In genomic region chr7:137436901-137437300, GRCm38 (mm10) we compare ENCODE assay signal across 8 mouse cellular contexts. TPM values are rescaled to one million over a fixed set of nuclear protein-coding genes. Genes with fewer than 3 reads are reported as not detected.
A peak's percentile ranks its signal among the peaks of the same experiment; 100 is the strongest.
DNase-seq lines count a peak whose midpoint lies in the region; ATAC-seq and TF ChIP-seq lines count a peak whose summit lies in the region.

No protein-coding gene starts in this region.

- TF ChIP-seq CTCF in intestine, postnatal 0 days (IDR thresholded peaks at IDR 0.05; ENCODE audit: low read depth) = no peak

- 0 out of 2 replicates have a peak, but pooled peaks cover 2% of the 10 kb centered on the region for H3K9me3 ChIP-seq in megakaryocyte, embryonic 14.5 days
- H3K9me3 ChIP-seq in forebrain, embryonic 12.5 days = no peaks in the 10 kb centered on the region
- no peaks in the 10 kb centered on the region for H3K9me3 ChIP-seq in intestine, postnatal 0 days (ENCODE audit: control insufficient read depth)
- H3K9me3 ChIP-seq in neural tube, embryonic 14.5 days (ENCODE audit: control insufficient read depth, low read length) = no peaks in the 10 kb centered on the region

- no peak for ATAC-seq in megakaryocyte, adult 5-6 weeks (ENCODE audit: poor library complexity, severe bottlenecking)
- no peak for ATAC-seq in forebrain, embryonic 12.5 days (ENCODE audit: low FRiP score)
- 0 out of 2 replicates have a peak, but pooled peaks have one; percentile 3 for ATAC-seq in intestine, postnatal 0 days
- no peak for ATAC-seq in neural tube, embryonic 14.5 days (ENCODE audit: low read depth)

- no peak for DNase-seq in ovary, postnatal 14 days (ENCODE audit: low spot score)
- DNase-seq in left cerebral cortex, postnatal 25 days (ENCODE audit: low spot score in 2 of 2) = no peak
- no peak for DNase-seq in layer of hippocampus, adult 8-10 months (ENCODE audit: low spot score in 2 of 2)

- no peaks in the 10 kb centered on the region for H3K27me3 ChIP-seq in megakaryocyte, embryonic 14.5 days (replicated peaks)
- no peaks in the 10 kb centered on the region for H3K27me3 ChIP-seq in forebrain, embryonic 12.5 days
- no peaks in the 10 kb centered on the region for H3K27me3 ChIP-seq in intestine, postnatal 0 days (replicated peaks; ENCODE audit: control insufficient read depth, insufficient read depth, low read length)
- no peaks in the 10 kb centered on the region for H3K27me3 ChIP-seq in neural tube, embryonic 14.5 days (ENCODE audit: control insufficient read depth, insufficient read depth, low read length)

- intact Hi-C loops in left cerebral cortex, postnatal 25 days (cut with DNase I) = loop anchor here (1.0 kb wide), 1 partner anchor 27 kb away; the partner anchor contains the start of gene 9430038I01Rik

- 78% methylated on average over 6 of the region's 6 CpGs for whole genome bisulfite sequencing in forebrain, embryonic 12.5 days
- 68% methylated on average over 6 of the region's 6 CpGs for WGBS in intestine, postnatal 0 days
- 75% methylated on average over 6 of the region's 6 CpGs for WGBS in neural tube, embryonic 14.5 days

- H3K36me3 ChIP-seq in megakaryocyte, embryonic 14.5 days (replicated peaks; ENCODE audit: low read length) = peaks cover 3% of the 10 kb centered on the region
- peaks cover 3% of the 10 kb centered on the region; the same call in 1 of the 2 replicates for H3K36me3 ChIP-seq in forebrain, embryonic 12.5 days (replicated peaks)
- no peaks in the 10 kb centered on the region for H3K36me3 ChIP-seq in intestine, postnatal 0 days (ENCODE audit: control insufficient read depth, insufficient read depth)
- no peaks in the 10 kb centered on the region for H3K36me3 ChIP-seq in neural tube, embryonic 14.5 days (ENCODE audit: control insufficient read depth, insufficient read depth, low read length)

- H3K27ac ChIP-seq in forebrain, embryonic 12.5 days = no peak overlapping the region
- H3K27ac ChIP-seq in intestine, postnatal 0 days (ENCODE audit: low read depth, low read length) = peak overlapping the region; percentile 21; the same call in 1 of the 2 replicates
- peak overlapping the region; percentile 87; the same call in 1 of the 2 replicates for H3K27ac ChIP-seq in neural tube, embryonic 14.5 days (ENCODE audit: low read depth, low read length)

- H3K9ac ChIP-seq in forebrain, embryonic 12.5 days = no peak overlapping the region
- no peak overlapping the region for H3K9ac ChIP-seq in intestine, postnatal 0 days (ENCODE audit: low read depth, low read length)
- H3K9ac ChIP-seq in neural tube, embryonic 14.5 days (replicated peaks; ENCODE audit: low read depth, low read length) = no peak overlapping the region

- H3K4me2 ChIP-seq in forebrain, embryonic 12.5 days = peak overlapping the region; percentile 75
- H3K4me2 ChIP-seq in intestine, postnatal 0 days (replicated peaks; ENCODE audit: low read depth) = peak overlapping the region; percentile 89
- peak overlapping the region; percentile 60; the same call in 1 of the 2 replicates for H3K4me2 ChIP-seq in neural tube, embryonic 14.5 days (ENCODE audit: low read depth, low read length)

- H3K4me3 ChIP-seq in megakaryocyte, embryonic 14.5 days (replicated peaks) = peak overlapping the region; percentile 97
- H3K4me3 ChIP-seq in forebrain, embryonic 12.5 days (replicated peaks) = peak overlapping the region; percentile 79
- peak overlapping the region; percentile 96 for H3K4me3 ChIP-seq in intestine, postnatal 0 days (ENCODE audit: low read depth, low read length)
- peak overlapping the region; percentile 86 for H3K4me3 ChIP-seq in neural tube, embryonic 14.5 days (ENCODE audit: low read depth, low read length)

- H3K4me1 ChIP-seq in megakaryocyte, embryonic 14.5 days = peaks cover 36% of the 10 kb centered on the region
- H3K4me1 ChIP-seq in forebrain, embryonic 12.5 days = peaks cover 33% of the 10 kb centered on the region
- H3K4me1 ChIP-seq in intestine, postnatal 0 days (replicated peaks; ENCODE audit: control insufficient read depth, insufficient read depth, low read length) = peaks cover 2% of the 10 kb centered on the region; the same call in 1 of the 2 replicates
- peaks cover 11% of the 10 kb centered on the region for H3K4me1 ChIP-seq in neural tube, embryonic 14.5 days (ENCODE audit: control insufficient read depth, insufficient read depth, low read length)

RNA-seq across cellular contexts. Expression of gene Glrx3, which starts 0.5 kb away (rescaled TPM):
- polyA plus RNA-seq in megakaryocyte, embryonic 14.5 days (2012; ENCODE audit: insufficient read depth, low replicate concordance) = 38.4 and 93.1 TPM in 2 replicates
- total RNA-seq in megakaryocyte, adult 5-6 weeks (2015) = 68.7 and 69.5 TPM in 2 replicates
- total RNA-seq in megakaryocyte, adult 5-6 weeks (2017) = 83.5 and 92.3 TPM in 2 replicates
- polyA plus RNA-seq in forebrain, embryonic 12.5 days (2016; fragmentation: Nextera tagmentation; extraction: Ambion mirVana) = 275 and 279 TPM in 2 replicates
- 127 and 129 TPM in 2 replicates for polyA plus RNA-seq in intestine, postnatal 0 days (2015; fragmentation: Nextera tagmentation; extraction: Ambion mirVana)
- 283 TPM in 2 replicates for polyA plus RNA-seq in neural tube, embryonic 14.5 days (2014; fragmentation: Nextera tagmentation; extraction: Ambion mirVana)
- 100 to 1,000 TPM in 1 of 2 experiments, 10 to 100 TPM in 1; 98.9 to 104 TPM for total RNA-seq in left cerebral cortex, postnatal 25 days (2021)
- total RNA-seq in layer of hippocampus, adult 8-10 months (2022) = 100 to 1,000 TPM in 1 of 4 experiments, 10 to 100 TPM in 3; 90.5 to 101 (median 95.2) TPM

RNA-seq across cellular contexts. Expression of gene 9430038I01Rik, which starts 26.3 kb away (rescaled TPM):
- polyA plus RNA-seq in megakaryocyte, embryonic 14.5 days (2012; ENCODE audit: insufficient read depth, low replicate concordance) = 5.3 and 15.7 TPM in 2 replicates
- total RNA-seq in megakaryocyte, adult 5-6 weeks (2015) = 23.6 and 24.0 TPM in 2 replicates
- total RNA-seq in megakaryocyte, adult 5-6 weeks (2017) = 24.4 and 27.3 TPM in 2 replicates
- polyA plus RNA-seq in forebrain, embryonic 12.5 days (2016; fragmentation: Nextera tagmentation; extraction: Ambion mirVana) = 13.8 and 16.0 TPM in 2 replicates
- polyA plus RNA-seq in intestine, postnatal 0 days (2015; fragmentation: Nextera tagmentation; extraction: Ambion mirVana) = 28.3 and 29.8 TPM in 2 replicates
- 15.4 and 19.3 TPM in 2 replicates for polyA plus RNA-seq in neural tube, embryonic 14.5 days (2014; fragmentation: Nextera tagmentation; extraction: Ambion mirVana)
- total RNA-seq in left cerebral cortex, postnatal 25 days (2021) = 1 to 10 TPM; 4.7 to 4.8 TPM
- total RNA-seq in layer of hippocampus, adult 8-10 months (2022) = 1 to 10 TPM; 3.7 to 5.7 (median 4.6) TPM
